Mouse (Mus musculus) neural tube, embryonic 13.5 days (tissue): ENCODE measurements at regions not wholly inside any gene's neighbourhood (a gene's known extent, or its start where the extent isn't known, plus 50 kb on each side); places are given as distances from the start of the nearest gene placed in this dataset.
A peak's percentile ranks its signal among the peaks of the same experiment; 100 is the strongest.

Experiments
- ATAC-seq: fragments of 200-750 bp; cut with Nextera tagmentation; 2 replicates; pipeline ENCODE4 v1.8.0; 2017; ENCODE audit warnings: low read depth, mild to moderate bottlenecking, moderate TSS enrichment, moderate library complexity
- H3K27ac ChIP-seq: fragments of 300-500 bp; sonication (generic); replicated peaks from 2 replicates; pipeline ENCODE4 v1.5.1; 2015; ENCODE audit warnings: moderate library complexity, mild to moderate bottlenecking, inconsistent platforms
- H3K27me3 ChIP-seq: fragments of 300-500 bp; sonication (generic); 2 replicates; pipeline ENCODE4 v1.6.1; 2015; ENCODE audit warnings: mild to moderate bottlenecking, inconsistent platforms
- H3K36me3 ChIP-seq: fragments of 300-500 bp; sonication (generic); 2 replicates; pipeline ENCODE4 v1.6.1; 2015; ENCODE audit warnings: mild to moderate bottlenecking, inconsistent platforms
- H3K4me1 ChIP-seq: fragments of 300-500 bp; sonication (generic); replicated peaks from 2 replicates; pipeline ENCODE4 v1.6.1; 2015; ENCODE audit warnings: inconsistent platforms
- H3K4me2 ChIP-seq: fragments of 300-500 bp; sonication (generic); 2 replicates; pipeline ENCODE4 v1.6.1; 2015; ENCODE audit warnings: inconsistent platforms, mild to moderate bottlenecking, moderate library complexity
- H3K4me3 ChIP-seq: fragments of 300-500 bp; sonication (generic); 2 replicates; pipeline ENCODE4 v1.5.1; 2015; ENCODE audit warnings: mild to moderate bottlenecking, inconsistent platforms
- H3K9ac ChIP-seq: fragments of 300-500 bp; sonication (generic); 2 replicates; pipeline ENCODE4 v1.6.1; 2015; ENCODE audit warnings: moderate library complexity, mild to moderate bottlenecking, inconsistent platforms
- H3K9me3 ChIP-seq: fragments of 300-500 bp; sonication (generic); 2 replicates; pipeline ENCODE4 v1.6.1; 2016; ENCODE audit warnings: inconsistent platforms
- WGBS: fragments of 180-500 bp; shearing (Covaris S2); methylation state at CpG from one replicate; pipeline ENCODE4 v1.1.7; 2015; 5-methylcytosine and 5-hydroxymethylcytosine counted together

- Histone ChIP-seq H3K9ac (no peak overlapping the region), H3K27me3 (no peaks in the 10 kb centered on the region), H3K4me3 (no peak overlapping the region), H3K9me3 (no peaks in the 10 kb centered on the region), H3K4me2 (no peak overlapping the region), H3K36me3 (no peaks in the 10 kb centered on the region), H3K27ac (no peak overlapping the region), H3K4me1 (no peaks in the 10 kb centered on the region)
- no peak for ATAC-seq
- 78% methylated on average over 3 of the region's 3 CpGs for WGBS
Measured at GRCm38 (mm10) chr17:54214804-54215203, 84.0 kb downstream of the Slc5a7 start.

GRCm38 (mm10) chr17:54201710-54202109 is 97.1 kb downstream of the Slc5a7 start:
- ATAC-seq, result peak; percentile 91
- Histone ChIP-seq H3K4me3 (no peak overlapping the region), H3K36me3 (no peaks in the 10 kb centered on the region), H3K4me2 (no peak overlapping the region), H3K27me3 (no peaks in the 10 kb centered on the region), H3K9me3 (no peaks in the 10 kb centered on the region), H3K4me1 (no peaks in the 10 kb centered on the region), H3K27ac (peak overlapping the region; percentile 52; the same call in 1 of the 2 replicates), H3K9ac (no peak overlapping the region)
- 52% methylated on average over 3 of the region's 3 CpGs for WGBS

- Histone ChIP-seq H3K4me1 (peaks cover 7% of the 10 kb centered on the region), H3K27ac (no peak overlapping the region), H3K4me3 (no peak overlapping the region), H3K36me3 (no peaks in the 10 kb centered on the region), H3K4me2 (no peak overlapping the region), H3K27me3 (no peaks in the 10 kb centered on the region), H3K9ac (no peak overlapping the region), H3K9me3 (no peaks in the 10 kb centered on the region)
- ATAC-seq, result 0 out of 2 replicates have a peak, but pooled peaks have one; percentile 19
- WGBS, result 64% methylated on average over 3 of the region's 3 CpGs
Measured at GRCm38 (mm10) chr17:54192231-54192573, 106.6 kb downstream of the Slc5a7 start.

- H3K4me1 ChIP-seq, result peaks cover 7% of the 10 kb centered on the region
- H3K4me3 ChIP-seq, result no peak overlapping the region
- H3K9me3 ChIP-seq, result no peaks in the 10 kb centered on the region
- H3K9ac ChIP-seq, result no peak overlapping the region
- no peaks in the 10 kb centered on the region for H3K36me3 ChIP-seq
- H3K4me2 ChIP-seq, result no peak overlapping the region
- H3K27ac ChIP-seq, result no peak overlapping the region
- 35% methylated on average over 5 of the region's 5 CpGs for WGBS
- peak; percentile 94 for ATAC-seq
- H3K27me3 ChIP-seq, result no peaks in the 10 kb centered on the region
Measured at GRCm38 (mm10) chr17:54191526-54192230, 107.2 kb downstream of the Slc5a7 start.

- no peaks in the 10 kb centered on the region for H3K27me3 ChIP-seq
Measured at GRCm38 (mm10) chr17:54188997-54189553, 109.8 kb downstream of the Slc5a7 start.

GRCm38 (mm10) chr17:54182073-54182472 is 116.8 kb downstream of the Slc5a7 start:
- no peak overlapping the region for H3K4me3 ChIP-seq
- no peak overlapping the region for H3K4me2 ChIP-seq
- no peak overlapping the region for H3K27ac ChIP-seq
- H3K9ac ChIP-seq, result no peak overlapping the region
- no peaks in the 10 kb centered on the region for H3K27me3 ChIP-seq
- H3K4me1 ChIP-seq, result no peaks in the 10 kb centered on the region
- H3K9me3 ChIP-seq, result no peaks in the 10 kb centered on the region
- H3K36me3 ChIP-seq, result no peaks in the 10 kb centered on the region
- no peak for ATAC-seq

More at GRCm38 (mm10) chr17:54188997-54189553, 109.8 kb downstream of the Slc5a7 start:
- H3K4me3 ChIP-seq, result no peak overlapping the region
- no peak overlapping the region for H3K4me2 ChIP-seq
- H3K36me3 ChIP-seq, result no peaks in the 10 kb centered on the region
- no peak overlapping the region for H3K27ac ChIP-seq
- no peak for ATAC-seq
- H3K9ac ChIP-seq, result no peak overlapping the region
- peaks cover 7% of the 10 kb centered on the region for H3K4me1 ChIP-seq
- H3K9me3 ChIP-seq, result no peaks in the 10 kb centered on the region

- no peak overlapping the region for H3K4me3 ChIP-seq
- no peak overlapping the region for H3K4me2 ChIP-seq
- H3K27me3 ChIP-seq, result no peaks in the 10 kb centered on the region
- H3K4me1 ChIP-seq, result no peaks in the 10 kb centered on the region
- no peak overlapping the region for H3K27ac ChIP-seq
- no peak overlapping the region for H3K9ac ChIP-seq
- no peak for ATAC-seq
- H3K36me3 ChIP-seq, result no peaks in the 10 kb centered on the region
- WGBS, result 81% methylated on average over 2 of the region's 2 CpGs
- no peaks in the 10 kb centered on the region for H3K9me3 ChIP-seq
Measured at GRCm38 (mm10) chr17:54180563-54180962, 118.3 kb downstream of the Slc5a7 start.

GRCm38 (mm10) chr17:54170762-54171161 is 128.1 kb downstream of the Slc5a7 start:
- Histone ChIP-seq H3K9ac (no peak overlapping the region), H3K4me2 (no peak overlapping the region), H3K36me3 (no peaks in the 10 kb centered on the region), H3K4me1 (no peaks in the 10 kb centered on the region), H3K27ac (no peak overlapping the region), H3K27me3 (no peaks in the 10 kb centered on the region), H3K4me3 (no peak overlapping the region), H3K9me3 (no peaks in the 10 kb centered on the region)
- 81% methylated on average over 1 of the region's 1 CpGs for WGBS
- no peak for ATAC-seq

GRCm38 (mm10) chr17:54168039-54168438 is 130.8 kb downstream of the Slc5a7 start:
- no peak overlapping the region for H3K9ac ChIP-seq
- H3K36me3 ChIP-seq, result no peaks in the 10 kb centered on the region
- no peaks in the 10 kb centered on the region for H3K4me1 ChIP-seq
- 21% methylated on average over 1 of the region's 1 CpGs for WGBS
- ATAC-seq, result no peak
- H3K27ac ChIP-seq, result no peak overlapping the region
- no peaks in the 10 kb centered on the region for H3K27me3 ChIP-seq
- H3K4me3 ChIP-seq, result no peak overlapping the region
- H3K4me2 ChIP-seq, result no peak overlapping the region
- no peaks in the 10 kb centered on the region for H3K9me3 ChIP-seq

GRCm38 (mm10) chr17:54162383-54162782 is 136.5 kb downstream of the Slc5a7 start:
- Histone ChIP-seq H3K27ac (no peak overlapping the region), H3K4me2 (no peak overlapping the region), H3K4me1 (no peaks in the 10 kb centered on the region), H3K9me3 (no peaks in the 10 kb centered on the region), H3K27me3 (no peaks in the 10 kb centered on the region), H3K9ac (no peak overlapping the region), H3K36me3 (no peaks in the 10 kb centered on the region), H3K4me3 (no peak overlapping the region)
- WGBS, result 63% methylated on average over 2 of the region's 2 CpGs
- peak; percentile 75 for ATAC-seq

GRCm38 (mm10) chr17:54158753-54159152 is 140.1 kb downstream of the Slc5a7 start:
- Histone ChIP-seq H3K9ac (no peak overlapping the region), H3K36me3 (no peaks in the 10 kb centered on the region), H3K4me3 (no peak overlapping the region), H3K27me3 (no peaks in the 10 kb centered on the region), H3K27ac (no peak overlapping the region), H3K4me2 (no peak overlapping the region), H3K4me1 (no peaks in the 10 kb centered on the region), H3K9me3 (no peaks in the 10 kb centered on the region)
- 49% methylated on average over 4 of the region's 4 CpGs for WGBS
- peak; percentile 70 for ATAC-seq

GRCm38 (mm10) chr17:54158330-54158729 is 140.5 kb downstream of the Slc5a7 start:
- WGBS, result 85% methylated on average over 1 of the region's 1 CpGs
- Histone ChIP-seq H3K9me3 (no peaks in the 10 kb centered on the region), H3K4me2 (no peak overlapping the region), H3K9ac (no peak overlapping the region), H3K4me3 (no peak overlapping the region), H3K4me1 (no peaks in the 10 kb centered on the region), H3K36me3 (no peaks in the 10 kb centered on the region), H3K27ac (0 out of 2 replicates have a peak overlapping the region, but pooled peaks have one; percentile 1), H3K27me3 (no peaks in the 10 kb centered on the region)
- peak; percentile 30; the same call in 1 of the 2 replicates for ATAC-seq

- H3K4me3 ChIP-seq, result no peak overlapping the region
- no peaks in the 10 kb centered on the region for H3K27me3 ChIP-seq
- ATAC-seq, result no peak
- WGBS, result 85% methylated on average over 1 of the region's 1 CpGs
- no peak overlapping the region for H3K4me2 ChIP-seq
- no peaks in the 10 kb centered on the region for H3K9me3 ChIP-seq
- no peaks in the 10 kb centered on the region for H3K36me3 ChIP-seq
- no peaks in the 10 kb centered on the region for H3K4me1 ChIP-seq
- no peak overlapping the region for H3K9ac ChIP-seq
- no peak overlapping the region for H3K27ac ChIP-seq
Measured at GRCm38 (mm10) chr17:54155801-54156200, 143.0 kb downstream of the Slc5a7 start.
